ENCODE assay signal across 21 mouse cellular contexts in genomic region chr13:86111372-86112094, GRCm38 (mm10).
A peak's percentile ranks its signal among the peaks of the same experiment; 100 is the strongest.
DNase-seq lines count a peak whose midpoint lies in the region; ATAC-seq and TF ChIP-seq lines count a peak whose summit lies in the region.
"Had no signal": no experiment of that assay in that cellular context is flagged by ENCODE, and none has a peak within 500 bp of the region (broad histone marks: within the 10 kb centered on the region; RNA-seq: fewer than 3 reads in every experiment).

No protein-coding gene starts in this region.

- H3K4me2 ChIP-seq in kidney, embryonic 16.5 days (replicated peaks; ENCODE audit: low read depth, low read length) = no peak overlapping the region
- no peak overlapping the region for H3K4me2 ChIP-seq in liver, embryonic 12.5 days
- no peak overlapping the region for H3K4me2 ChIP-seq in lung, postnatal 0 days (replicated peaks; ENCODE audit: low read depth, low read length)
- H3K4me2 ChIP-seq: forebrain, embryonic 15.5 days; lung, embryonic 15.5 days; midbrain, embryonic 15.5 days had no signal

- H3K27ac ChIP-seq in liver, adult 2 months (replicated peaks; ENCODE audit: insufficient read depth, low read depth, low read length) = no peak overlapping the region
- H3K27ac ChIP-seq in kidney, embryonic 16.5 days (ENCODE audit: low read length) = peak overlapping the region; percentile 16; the same call in 1 of the 2 replicates
- H3K27ac ChIP-seq in liver, embryonic 12.5 days = no peak overlapping the region
- no peak overlapping the region for H3K27ac ChIP-seq in lung, postnatal 0 days (ENCODE audit: low read length)
- H3K27ac ChIP-seq: forebrain, embryonic 15.5 days; gastrocnemius, adult 2 months; hindbrain, postnatal 0 days; left cerebral cortex, adult 2 months; lung, embryonic 15.5 days; midbrain, embryonic 15.5 days had no signal

- no peak overlapping the region for H3K4me3 ChIP-seq in liver, adult 2 months (ENCODE audit: insufficient read depth, low read depth, low read length)
- no peak overlapping the region for H3K4me3 ChIP-seq in kidney, embryonic 16.5 days (ENCODE audit: low read length)
- H3K4me3 ChIP-seq in liver, embryonic 12.5 days = no peak overlapping the region
- H3K4me3 ChIP-seq in lung, postnatal 0 days (ENCODE audit: low read depth, low read length) = no peak overlapping the region
- H3K4me3 ChIP-seq: erythroblast, embryonic 14.5 days; forebrain, embryonic 15.5 days; gastrocnemius, adult 2 months; left cerebral cortex, adult 2 months; lung, embryonic 15.5 days; midbrain, embryonic 15.5 days had no signal

- H3K79me2 ChIP-seq in liver, adult 2 months (ENCODE audit: control insufficient read depth, insufficient read depth, low read length) = no peaks in the 10 kb centered on the region

- peak; percentile 88 for ATAC-seq in kidney, embryonic 16.5 days (ENCODE audit: low FRiP score, low TSS enrichment)
- peak; percentile 44 for ATAC-seq in liver, embryonic 12.5 days
- no peak for ATAC-seq in lung, postnatal 0 days
- no peak for ATAC-seq in monocyte, adult 5-6 weeks (replicated peaks; ENCODE audit: insufficient number of reproducible peaks, low FRiP score, low TSS enrichment, poor library complexity, severe bottlenecking)
- ATAC-seq: CD4-positive, CD25-positive, alpha-beta regulatory T cell, adult 4 months; forebrain, embryonic 15.5 days; hindbrain, postnatal 0 days; midbrain, embryonic 15.5 days had no signal

- H3K27me3 ChIP-seq in liver, adult 2 months (ENCODE audit: control insufficient read depth, insufficient read depth, low read length) = no peaks in the 10 kb centered on the region
- H3K27me3 ChIP-seq in kidney, embryonic 16.5 days (ENCODE audit: insufficient read depth, low read length) = no peaks in the 10 kb centered on the region
- H3K27me3 ChIP-seq in liver, embryonic 12.5 days (replicated peaks) = no peaks in the 10 kb centered on the region
- H3K27me3 ChIP-seq in lung, postnatal 0 days (replicated peaks; ENCODE audit: insufficient read depth, low read length) = no peaks in the 10 kb centered on the region
- H3K27me3 ChIP-seq: forebrain, embryonic 15.5 days; lung, embryonic 15.5 days; midbrain, embryonic 15.5 days had no signal

- 32% methylated on average over 6 of the region's 6 CpGs for WGBS in liver, adult 2 months
- WGBS in kidney, embryonic 16.5 days = 43% methylated on average over 6 of the region's 6 CpGs
- WGBS in liver, embryonic 12.5 days (ENCODE audit: insufficient replicate concordance) = 58% methylated on average over 6 of the region's 6 CpGs
- 62% methylated on average over 6 of the region's 6 CpGs for WGBS in lung, postnatal 0 days

- no peaks in the 10 kb centered on the region for H3K36me3 ChIP-seq in liver, adult 2 months (ENCODE audit: control insufficient read depth, insufficient read depth, low read length)
- no peaks in the 10 kb centered on the region for H3K36me3 ChIP-seq in kidney, embryonic 16.5 days (ENCODE audit: insufficient read depth, low read length)
- H3K36me3 ChIP-seq in liver, embryonic 12.5 days = no peaks in the 10 kb centered on the region
- H3K36me3 ChIP-seq in lung, postnatal 0 days (ENCODE audit: insufficient read depth, low read length) = no peaks in the 10 kb centered on the region
- H3K36me3 ChIP-seq: forebrain, embryonic 15.5 days; G1E; lung, embryonic 15.5 days; midbrain, embryonic 15.5 days had no signal

- no peak for TF ChIP-seq CTCF in liver, adult 2 months (IDR thresholded peaks at IDR 0.05; ENCODE audit: low read depth, low read length)
- TF ChIP-seq CTCF in lung, postnatal 0 days (IDR thresholded peaks at IDR 0.05) = no peak

- peaks cover 8% of the 10 kb centered on the region; the same call in 1 of the 2 replicates for H3K4me1 ChIP-seq in liver, adult 2 months (ENCODE audit: control insufficient read depth, insufficient read depth, low read length)
- H3K4me1 ChIP-seq in kidney, embryonic 16.5 days (ENCODE audit: insufficient read depth, low read length) = no peaks in the 10 kb centered on the region
- H3K4me1 ChIP-seq in liver, embryonic 12.5 days = no peaks in the 10 kb centered on the region
- no peaks in the 10 kb centered on the region for H3K4me1 ChIP-seq in lung, postnatal 0 days (ENCODE audit: insufficient read depth, low read depth, low read length)
- H3K4me1 ChIP-seq: forebrain, embryonic 15.5 days; lung, embryonic 15.5 days; midbrain, embryonic 15.5 days had no signal

- TF ChIP-seq EP300 in lung, postnatal 0 days (IDR thresholded peaks at IDR 0.05) = no peak

- no peak for TF ChIP-seq POLR2A in liver, adult 2 months (IDR thresholded peaks at IDR 0.05; ENCODE audit: extremely low read depth, insufficient read depth, low read length)

- H3K9ac ChIP-seq in liver, adult 2 months (ENCODE audit: low read depth, low read length) = no peak overlapping the region
- H3K9ac ChIP-seq in kidney, embryonic 16.5 days (replicated peaks; ENCODE audit: low read length) = no peak overlapping the region
- no peak overlapping the region for H3K9ac ChIP-seq in liver, embryonic 12.5 days
- H3K9ac ChIP-seq in lung, postnatal 0 days (replicated peaks; ENCODE audit: low read depth) = no peak overlapping the region
- H3K9ac ChIP-seq: forebrain, embryonic 15.5 days; lung, embryonic 15.5 days; midbrain, embryonic 15.5 days had no signal

- H3K9me3 ChIP-seq in kidney, embryonic 16.5 days (ENCODE audit: low read length) = no peaks in the 10 kb centered on the region
- no peaks in the 10 kb centered on the region for H3K9me3 ChIP-seq in liver, embryonic 12.5 days (replicated peaks)
- H3K9me3 ChIP-seq in lung, postnatal 0 days (ENCODE audit: low read length) = no peaks in the 10 kb centered on the region
- H3K9me3 ChIP-seq: forebrain, embryonic 15.5 days; G1E; midbrain, embryonic 15.5 days had no signal

- peak; percentile 34 for DNase-seq in liver, adult 2 months (ENCODE audit: extremely low read depth, low read depth, low spot score)
- DNase-seq in liver = no peak
- DNase-seq in cerebellum, adult 8-10 months = no peak
- DNase-seq in lung, postnatal 0 days (ENCODE audit: low spot score) = no peak
- no peak for DNase-seq in frontal cortex, postnatal 25 days (ENCODE audit: low spot score in 2 of 2)
- DNase-seq: adrenal gland, adult 8-10 months; cerebellum, adult 11 months; cerebellum, postnatal 36 days; gastrocnemius, adult 2 months; thymus, adult 2 months had no signal

Comparison
In these comparisons a context has a peak if more than half of its experiments do, and no peak if none do; other contexts are left out.
1. ATAC-seq: peak in kidney, embryonic 16.5 days (single experiment) and liver, embryonic 12.5 days (single experiment); none in lung, postnatal 0 days (single experiment) and monocyte, adult 5-6 weeks (single experiment).